Mouse (Mus musculus) heart, postnatal 4 days (tissue): ENCODE measurements around the gene Ccl24. TPM values are rescaled to one million over a fixed set of nuclear protein-coding genes. Genes with fewer than 3 reads are reported as not detected.
"Not testable (repeated sequence)": the region's sequence is repeated elsewhere in the genome, so short reads cannot be mapped to it uniquely, and the experiment has no call there.

Experiments used
- DNase-seq: peaks from one replicate; pipeline ENCODE4 v3.0.0; 2021
- total RNA-seq, 2 experiments: library from RNA; stranded (reverse); gene quantifications; 2 replicates each; pipeline ENCODE4 v1.2.3; 2021

Ccl24 gene
- under 1 TPM; 0.29 to 0.52 TPM for total RNA-seq

DNA sequence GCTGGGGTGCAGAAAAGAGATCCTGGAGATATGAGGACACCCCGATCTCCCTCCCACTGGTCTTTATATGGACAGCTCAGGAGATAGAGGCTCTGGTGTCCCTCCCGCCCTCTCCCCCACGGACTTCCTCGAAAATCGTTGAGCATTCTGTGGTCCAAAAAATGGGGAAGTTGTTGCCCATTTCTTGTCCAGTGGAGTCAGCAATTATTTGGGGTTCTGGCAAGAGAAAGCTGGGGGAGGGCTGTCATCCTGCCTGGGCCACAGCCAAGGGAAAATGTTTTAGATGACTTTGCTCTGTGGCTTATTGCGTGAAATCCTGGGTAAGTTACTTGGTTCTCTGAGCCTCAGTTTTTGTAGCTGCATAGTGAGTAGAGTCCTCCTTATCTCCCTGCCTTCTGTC lies at the start of gene Ccl24:
Ccl24 (minus strand) TSS at position 44 of the 400 bp plus-strand sequence.
- no peak for DNase-seq

DNA sequence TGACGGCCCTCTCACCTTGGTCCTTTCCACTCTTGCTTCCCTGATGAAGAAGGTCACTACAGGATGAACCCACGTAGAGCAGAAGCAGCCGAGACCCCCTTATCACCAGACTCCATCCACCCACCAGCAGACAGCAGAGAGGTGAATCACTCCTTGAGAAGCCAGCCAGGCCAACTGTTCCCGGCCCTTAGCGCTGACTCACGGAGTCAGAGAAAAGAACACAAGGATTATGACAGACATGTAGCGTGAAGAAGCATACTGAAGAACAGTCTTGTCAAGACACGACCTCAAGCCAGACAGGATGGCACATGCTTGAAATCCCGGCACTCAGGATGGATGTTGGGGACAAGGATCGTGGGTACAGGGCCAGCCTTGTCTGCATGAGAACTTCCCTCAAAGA lies 48.9 kb upstream of the Ccl24 start:
- no peak for DNase-seq

DNA sequence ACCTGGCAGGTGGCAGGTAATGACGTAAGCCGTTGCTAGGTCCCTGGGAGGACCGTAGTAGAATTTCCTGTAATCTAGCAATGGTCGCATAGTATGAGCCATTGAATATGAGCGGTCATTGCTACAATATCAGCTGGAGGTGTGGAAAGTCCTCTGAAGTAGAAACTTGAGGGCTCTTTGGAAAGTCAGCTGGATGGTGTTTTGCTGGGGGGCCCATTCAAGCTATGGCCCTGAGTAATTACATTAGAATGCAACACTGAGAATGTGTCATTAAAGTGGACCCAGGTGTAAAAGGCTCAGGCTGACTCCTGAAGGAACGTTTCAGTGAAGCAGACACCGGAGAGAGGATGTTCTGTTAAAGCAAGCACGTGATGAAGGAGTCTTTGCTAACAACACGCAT lies 47.7 kb upstream of the Ccl24 start:
- no peak for DNase-seq

DNA sequence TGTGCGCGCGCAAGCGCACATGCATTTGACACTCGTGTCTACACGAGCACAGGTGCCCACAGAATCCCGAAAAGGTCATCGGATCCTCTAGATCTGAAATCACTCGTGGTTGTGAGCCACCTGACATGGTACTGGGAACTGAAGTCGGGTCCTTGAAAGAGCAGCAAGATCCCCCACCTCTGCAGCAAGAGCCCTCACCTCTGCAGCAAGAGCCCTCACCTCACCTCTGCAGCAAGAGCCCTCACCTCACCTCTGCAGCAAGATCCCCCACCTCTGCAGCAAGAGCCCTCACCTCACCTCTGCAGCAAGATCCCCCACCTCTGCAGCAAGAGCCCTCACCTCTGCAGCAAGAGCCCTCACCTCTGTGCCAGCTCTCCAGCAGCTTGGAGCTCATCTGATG lies 46.9 kb upstream of the Ccl24 start:
- DNase-seq = not testable (repeated sequence)

DNA sequence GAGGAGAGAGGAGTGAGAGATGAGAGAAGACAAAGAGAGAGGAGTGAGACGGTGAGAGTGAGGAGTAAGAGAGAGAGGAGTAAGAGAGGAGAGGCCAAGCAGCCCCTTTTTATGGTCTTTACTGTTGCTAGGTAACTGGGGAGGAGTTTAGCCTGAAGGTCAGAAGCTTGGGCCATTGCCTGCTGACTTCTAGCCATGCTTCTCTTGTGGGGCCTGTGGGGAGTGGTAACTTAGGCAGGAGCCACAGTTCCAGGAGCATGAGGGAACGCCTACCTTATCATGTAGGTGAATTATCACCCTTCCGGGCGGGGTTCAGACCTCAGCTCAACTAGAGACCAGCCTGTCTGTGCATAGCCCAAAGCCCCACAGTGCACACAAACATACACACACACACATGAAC lies 36.9 kb upstream of the Ccl24 start:
- DNase-seq = no peak

DNA sequence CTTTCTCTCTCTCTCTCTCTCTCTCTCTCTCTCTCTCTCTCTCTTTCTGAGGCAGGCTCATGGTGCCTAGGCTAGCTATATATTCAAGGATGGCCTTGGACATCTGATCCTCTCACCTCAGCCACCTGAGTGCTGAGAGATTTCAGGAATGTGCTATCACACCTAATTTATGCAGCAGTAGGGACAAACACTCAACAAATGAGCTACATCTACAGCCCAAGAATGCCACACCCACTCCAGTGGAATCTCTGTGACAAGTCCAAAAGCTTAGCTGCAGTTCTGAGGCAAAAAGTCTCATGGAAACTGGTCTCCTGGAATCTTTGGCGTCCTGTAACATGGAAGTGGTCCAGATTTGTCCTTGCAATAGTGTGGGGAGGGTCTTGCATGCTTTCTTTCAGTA lies 34.7 kb upstream of the Ccl24 start:
- no peak for DNase-seq

DNA sequence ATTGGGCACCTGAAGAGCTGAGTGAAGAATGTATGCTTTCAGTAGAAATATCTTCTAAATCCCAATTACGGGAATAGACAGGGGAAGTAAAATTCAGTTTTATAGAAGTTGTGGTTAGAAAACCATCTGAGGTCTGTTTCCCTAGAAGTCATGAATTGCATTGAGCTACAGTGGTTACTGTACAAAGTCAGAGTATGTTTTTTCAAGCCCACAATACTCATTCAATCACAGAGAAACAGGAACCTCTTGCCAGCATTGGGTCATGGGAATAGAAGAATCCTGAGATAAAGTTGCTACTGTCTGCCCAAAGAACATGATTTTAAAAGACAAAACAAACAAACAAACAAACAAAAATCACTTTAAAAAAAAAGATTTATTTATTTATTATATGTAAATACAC lies 33.9 kb upstream of the Ccl24 start:
- not testable (repeated sequence) for DNase-seq

DNA sequence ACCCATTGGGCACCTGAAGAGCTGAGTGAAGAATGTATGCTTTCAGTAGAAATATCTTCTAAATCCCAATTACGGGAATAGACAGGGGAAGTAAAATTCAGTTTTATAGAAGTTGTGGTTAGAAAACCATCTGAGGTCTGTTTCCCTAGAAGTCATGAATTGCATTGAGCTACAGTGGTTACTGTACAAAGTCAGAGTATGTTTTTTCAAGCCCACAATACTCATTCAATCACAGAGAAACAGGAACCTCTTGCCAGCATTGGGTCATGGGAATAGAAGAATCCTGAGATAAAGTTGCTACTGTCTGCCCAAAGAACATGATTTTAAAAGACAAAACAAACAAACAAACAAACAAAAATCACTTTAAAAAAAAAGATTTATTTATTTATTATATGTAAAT lies 31.8 kb upstream of the Ccl24 start:
- DNase-seq = not testable (repeated sequence)

DNA sequence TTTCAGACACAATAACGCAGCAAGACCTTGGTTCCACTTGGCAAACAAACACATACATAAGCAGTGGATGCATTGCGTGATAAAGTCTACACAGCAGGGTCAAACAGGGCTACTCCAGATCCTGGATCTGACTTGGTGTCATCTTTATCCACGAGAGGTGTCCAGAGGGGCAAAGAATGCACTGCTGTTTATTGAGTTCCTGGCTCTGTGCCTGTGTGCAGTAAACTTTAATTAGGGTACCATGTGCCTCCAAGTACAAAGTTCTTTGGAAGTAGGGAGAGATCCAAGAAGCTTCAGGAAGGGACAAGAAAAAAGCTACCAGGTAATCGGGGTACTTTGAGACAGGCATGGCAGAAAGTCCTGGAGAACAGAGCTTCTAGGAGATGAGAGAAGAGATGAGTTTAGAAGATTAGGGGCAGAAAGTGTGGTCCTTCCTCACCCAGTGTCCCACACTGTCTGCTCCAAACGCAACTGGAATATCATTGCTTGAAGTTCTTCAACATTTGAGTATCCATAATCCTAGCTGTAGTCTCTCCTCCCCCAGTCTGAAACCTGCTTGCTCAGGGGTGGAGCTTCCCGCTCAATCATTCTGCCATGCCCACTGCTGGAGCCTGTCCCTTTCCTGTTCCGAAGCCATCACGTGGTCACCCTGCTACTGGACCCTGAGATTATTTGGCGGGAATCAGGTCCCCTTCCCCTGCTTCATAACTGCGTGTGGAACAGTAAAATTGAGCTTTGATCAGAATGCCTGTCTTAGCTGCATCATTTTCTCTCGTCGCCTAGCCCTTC lies 17.3 kb upstream of the Ccl24 start:
- DNase-seq = no peak

DNA sequence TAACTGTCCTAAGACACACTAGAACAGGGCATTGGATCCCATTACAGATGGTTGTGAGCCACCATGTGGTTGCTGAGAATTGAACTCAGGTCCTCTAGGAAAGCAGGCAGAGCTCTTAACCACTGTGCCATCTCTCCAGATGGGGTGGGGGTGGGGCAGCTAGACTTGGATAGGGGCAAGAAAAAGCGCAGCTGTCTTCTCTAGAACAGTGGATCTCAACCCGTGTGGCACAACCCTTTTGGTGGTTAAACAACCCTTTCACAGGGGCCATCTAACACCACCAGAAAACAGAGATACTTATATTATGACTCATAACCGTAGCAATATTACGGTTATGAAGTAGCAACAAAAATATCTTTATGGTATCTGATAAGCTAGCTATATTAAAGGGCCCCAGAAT lies 14.9 kb upstream of the Ccl24 start:
- no peak for DNase-seq

DNA sequence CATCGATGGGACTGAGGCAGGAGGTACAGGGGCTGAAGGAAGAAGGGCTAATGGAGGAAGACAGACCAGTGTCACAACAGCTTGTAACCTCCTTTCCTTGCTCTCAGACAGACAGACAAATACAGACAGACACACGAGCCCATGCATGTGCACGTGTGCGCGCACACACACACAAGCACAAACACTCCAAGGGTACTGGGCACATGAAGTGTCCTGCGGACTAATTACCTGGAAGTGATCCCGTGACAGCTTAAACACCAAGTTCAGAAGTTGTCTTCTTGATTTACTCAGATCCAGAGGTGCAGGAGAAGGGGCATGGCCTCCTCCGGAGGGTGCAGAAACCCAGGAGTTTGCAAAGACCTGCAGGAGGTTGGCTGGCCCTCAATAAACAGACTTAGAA lies 12.8 kb upstream of the Ccl24 start:
- no peak for DNase-seq

DNA sequence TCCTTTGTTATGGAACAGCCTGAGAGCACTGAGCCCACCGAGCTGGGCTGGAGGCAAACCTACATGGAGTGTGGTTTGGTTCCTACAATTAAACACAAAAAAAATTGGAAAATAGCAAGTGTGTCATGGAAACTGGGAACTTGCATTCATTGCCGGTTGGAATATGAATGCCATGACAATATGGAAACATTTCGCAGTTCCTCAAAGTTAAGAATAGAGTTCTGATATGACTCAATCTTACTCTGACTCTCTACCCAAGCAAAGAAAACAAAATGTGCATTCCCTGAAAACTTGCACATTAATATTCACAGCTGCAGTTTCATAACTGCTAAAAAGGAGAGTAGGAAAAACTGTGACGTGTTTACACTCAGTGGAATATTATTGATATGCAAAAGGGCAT lies 9.5 kb upstream of the Ccl24 start:
- DNase-seq = no peak

DNA sequence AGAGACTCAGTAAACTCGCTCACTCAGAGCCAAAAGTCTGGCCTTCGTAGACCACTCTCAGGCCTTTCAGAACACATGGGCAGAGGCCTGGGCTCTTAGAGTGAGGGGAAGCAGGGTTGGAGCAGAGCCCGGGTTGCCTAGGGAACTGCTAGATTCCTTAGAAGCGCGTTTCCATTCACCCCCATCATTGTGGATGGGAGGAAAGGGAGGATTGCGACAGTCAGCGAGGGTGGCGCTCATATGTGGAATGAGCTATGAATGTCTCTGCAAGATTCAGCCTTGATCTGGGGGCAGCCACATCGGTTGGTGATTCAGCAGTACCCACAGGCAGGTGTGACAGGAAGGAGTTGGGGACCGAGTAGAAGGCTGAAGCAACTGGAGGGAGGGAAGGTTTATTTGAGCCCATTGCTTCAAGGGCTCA lies 6.5 kb upstream of the Ccl24 start:
- DNase-seq = no peak

DNA sequence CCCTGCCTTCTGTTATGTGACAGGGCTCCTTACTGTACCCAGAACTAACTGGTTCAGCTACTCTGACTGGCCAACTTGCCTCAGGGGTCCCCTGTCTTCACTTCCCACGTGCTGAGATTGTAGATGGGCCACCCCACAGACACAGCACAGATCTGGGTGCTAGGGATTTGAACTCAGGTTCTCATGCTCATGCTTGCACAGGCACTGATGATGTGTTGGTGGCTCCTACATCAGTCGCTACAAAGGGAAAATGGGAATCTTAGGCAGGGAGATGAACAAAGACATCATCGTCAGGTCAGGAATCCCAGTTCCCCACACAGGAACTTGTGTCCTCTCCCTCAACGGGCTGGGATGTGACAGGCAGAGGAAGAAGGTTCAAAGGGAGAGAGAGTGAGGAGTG lies 3.2 kb upstream of the Ccl24 start:
- no peak for DNase-seq

DNA sequence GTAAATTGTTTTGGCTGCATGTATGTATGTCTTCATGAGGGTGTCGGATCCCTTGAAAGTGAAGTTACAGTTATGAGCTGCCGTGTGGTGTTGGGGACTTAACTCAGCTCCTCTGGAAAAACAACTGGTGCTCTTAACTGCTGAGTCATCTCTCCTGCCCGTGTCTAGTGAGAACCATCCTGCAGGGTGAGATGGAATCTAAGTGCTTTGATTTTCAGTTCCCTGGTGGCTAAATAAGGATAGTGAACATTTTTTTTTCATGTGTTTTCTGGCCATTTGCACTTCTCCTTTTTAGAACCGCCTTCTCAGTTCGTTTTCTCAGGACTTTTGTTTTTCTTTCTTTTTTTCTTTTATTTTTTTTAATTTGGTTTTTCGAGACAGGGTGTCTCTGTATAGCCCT lies 4.2 kb downstream of the Ccl24 start:
- DNase-seq = no peak

DNA sequence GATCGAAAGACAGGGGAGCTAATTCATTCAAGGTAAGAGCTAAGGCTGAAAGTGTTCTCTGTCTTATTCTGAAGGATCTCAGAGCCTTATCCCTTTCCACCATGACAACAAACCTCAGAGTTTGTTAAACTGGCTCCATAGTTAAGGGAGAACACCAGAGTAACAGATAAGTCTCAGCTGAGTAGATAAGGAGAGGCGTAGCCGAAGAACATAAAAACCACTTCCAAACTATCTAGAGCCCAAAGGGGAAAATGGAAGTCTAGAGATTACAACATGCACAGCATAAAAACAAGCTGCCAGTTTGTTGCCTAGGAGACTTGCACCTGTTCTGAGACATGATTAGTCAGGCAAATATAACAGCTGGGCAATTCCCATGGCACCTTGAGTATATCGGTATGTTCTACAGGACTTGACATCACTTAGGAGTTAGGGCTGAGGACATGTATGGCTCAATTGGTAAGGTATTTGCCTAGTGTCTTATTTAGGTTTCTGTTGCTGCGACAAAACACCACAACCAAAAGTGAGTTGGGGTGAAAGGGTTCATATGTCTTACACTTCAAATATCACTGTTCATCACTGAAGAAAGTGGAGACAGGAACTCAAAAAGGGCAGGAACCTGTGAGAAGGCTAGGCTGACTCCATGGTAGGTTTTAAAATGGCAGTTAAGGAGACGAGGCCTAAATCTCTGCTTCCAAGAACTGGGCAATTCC lies 5.1 kb downstream of the Ccl24 start:
- DNase-seq = no peak

DNA sequence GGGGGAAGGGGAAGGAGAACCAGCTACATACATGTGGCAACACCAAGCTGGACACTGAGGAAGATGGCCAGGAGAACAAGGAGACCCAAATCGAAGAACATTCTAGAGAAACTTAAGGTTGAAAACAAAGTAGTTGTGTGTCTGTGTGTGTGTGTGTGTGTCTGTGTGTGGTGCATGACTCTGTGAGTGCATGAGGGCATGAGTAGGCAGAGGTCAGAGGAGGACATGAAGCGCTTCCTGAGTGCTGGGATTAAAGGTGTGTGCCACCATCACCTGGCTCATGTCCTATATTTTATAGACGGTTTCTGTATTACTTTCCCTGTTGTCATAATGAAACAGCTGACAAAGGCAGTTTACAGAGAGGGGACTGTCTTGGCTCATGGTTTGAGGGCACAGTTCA lies 9.4 kb downstream of the Ccl24 start, which contains the start of gene Ccl26:
Ccl26 (minus strand) TSS at position 101 of the 400 bp plus-strand sequence.
- no peak for DNase-seq

DNA sequence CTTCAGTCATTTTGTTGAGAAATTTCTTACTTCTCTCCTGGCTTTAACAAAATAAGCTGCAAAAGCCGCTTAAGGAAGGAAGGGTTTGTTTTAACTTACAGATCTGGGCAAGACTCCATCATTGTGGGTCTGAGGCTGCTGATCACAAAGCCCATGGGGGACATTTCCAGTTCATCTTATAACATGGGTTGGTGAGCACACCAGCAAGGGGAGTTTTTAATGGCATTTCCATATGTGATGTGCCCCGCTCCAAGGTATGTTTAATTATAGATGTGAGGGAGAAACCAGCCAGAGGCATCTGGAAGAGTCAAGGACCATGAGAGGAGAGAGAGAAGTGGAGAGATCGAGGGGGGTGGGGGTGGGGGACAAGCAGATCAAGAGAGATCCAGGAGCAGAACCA lies 15.2 kb downstream of the Ccl24 start:
- DNase-seq = no peak

DNA sequence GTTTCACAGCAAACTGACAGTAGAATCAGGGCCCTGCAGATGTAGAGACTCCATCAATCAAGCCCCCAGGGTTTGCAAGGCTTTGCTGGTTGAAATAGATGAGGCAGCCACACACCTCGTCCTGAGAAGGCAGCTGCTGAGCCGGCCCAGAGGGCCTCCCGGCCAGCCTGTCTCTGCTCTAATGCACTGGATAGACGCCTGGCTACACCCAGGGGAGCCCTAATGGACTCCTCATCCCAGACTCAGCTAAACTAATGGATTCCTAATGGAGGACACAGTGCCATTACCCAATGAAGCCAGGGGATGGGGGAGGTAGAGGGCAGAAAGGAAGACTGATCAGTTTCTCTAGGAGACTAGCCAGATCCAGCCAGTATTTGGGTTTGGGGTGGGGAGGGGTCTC lies 15.8 kb downstream of the Ccl24 start:
- DNase-seq = no peak

DNA sequence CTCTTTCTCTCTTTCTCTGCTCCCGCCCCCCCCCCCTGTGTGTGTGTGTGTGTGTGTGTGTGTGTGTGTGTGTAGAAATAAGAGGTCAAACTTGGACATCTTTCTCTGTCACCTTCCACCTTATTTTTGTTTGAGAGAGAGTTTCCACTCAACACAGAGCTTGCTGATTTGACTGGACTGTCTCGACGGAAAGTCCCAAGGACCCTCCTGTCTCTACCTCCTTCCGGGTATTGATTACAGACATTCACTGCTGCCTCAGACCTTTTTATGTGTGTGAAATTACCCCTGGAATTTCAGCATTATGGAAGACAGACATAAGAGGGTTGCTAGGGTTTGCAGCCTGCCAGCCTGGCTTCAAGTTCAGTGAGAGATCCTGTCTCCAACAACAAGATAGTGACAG lies 16.6 kb downstream of the Ccl24 start:
- no peak for DNase-seq

DNA sequence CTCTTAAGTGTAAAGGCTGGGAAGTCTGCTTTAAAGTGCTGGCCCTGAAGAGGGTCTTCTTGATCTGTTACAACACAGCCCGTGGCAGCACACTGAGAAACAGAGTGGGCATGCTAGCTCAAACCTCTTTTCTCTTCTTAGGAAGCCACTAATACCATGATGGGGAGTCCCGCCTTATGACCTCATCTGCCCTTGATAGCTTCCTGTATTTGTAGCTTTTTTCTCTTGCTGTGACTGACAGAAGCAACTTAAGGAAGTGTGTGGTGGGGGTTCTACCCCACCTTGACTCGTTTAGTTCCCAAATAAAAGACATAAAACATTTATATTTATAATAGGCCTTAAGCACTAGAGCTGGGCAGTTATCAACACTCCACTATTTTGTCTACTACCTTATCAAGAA lies 21.3 kb downstream of the Ccl24 start:
- no peak for DNase-seq

DNA sequence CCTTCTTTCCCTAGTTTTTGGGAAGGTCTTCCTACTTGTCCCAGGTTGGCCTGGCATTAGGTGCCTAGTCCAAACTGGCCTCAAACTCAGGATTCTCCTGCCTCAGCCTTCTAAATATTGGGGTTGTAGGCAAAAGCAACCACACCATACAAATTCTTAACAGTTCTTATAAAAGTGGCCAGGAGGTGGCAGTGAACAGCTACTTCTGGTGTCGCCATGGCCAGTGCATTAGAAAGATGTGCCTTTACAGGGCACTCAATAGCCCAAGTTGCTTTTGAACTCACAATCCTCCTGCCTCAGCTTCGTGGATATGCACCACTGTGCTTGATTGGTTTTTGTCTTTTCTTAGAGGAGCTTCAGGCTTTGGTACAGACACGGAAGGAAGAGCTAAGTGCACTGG lies 21.9 kb downstream of the Ccl24 start:
- peak; percentile 17 for DNase-seq

DNA sequence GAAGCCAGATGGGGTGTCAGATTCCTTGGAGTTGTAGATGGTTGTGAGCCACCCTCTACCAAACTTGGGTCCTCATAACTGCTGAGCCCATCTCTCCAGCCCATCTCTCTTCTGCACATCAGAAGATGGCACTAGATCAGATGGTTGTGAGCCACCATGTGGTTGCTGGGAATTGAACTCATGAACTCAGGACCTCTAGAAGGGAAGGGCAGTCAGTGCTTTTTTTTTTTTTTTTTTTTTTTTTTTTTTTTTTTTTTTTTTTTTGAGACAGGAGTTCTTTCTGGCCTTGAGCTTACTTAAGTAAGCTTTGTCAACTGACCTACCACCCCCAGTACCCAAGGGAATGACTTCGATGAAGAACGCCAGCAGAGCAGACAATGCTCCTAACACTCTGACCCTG lies 24.9 kb downstream of the Ccl24 start:
- no peak for DNase-seq
